Mouse (Mus musculus): ENCODE results near the gene Nr2f2.

The Nr2f2 gene

GRCm38 (mm10) chr7:70365941-70366807 is at the start of gene Nr2f2:
TSS of gene Nr2f2 (minus strand) at chr7:70366735.
- no peak for DNase-seq

GRCm38 (mm10) chr7:70414461-70414860 is 47.9 kb upstream of the Nr2f2 start:
- DNase-seq, result no peak

- no peak for DNase-seq
Measured at GRCm38 (mm10) chr7:70413646-70414045, 47.1 kb upstream of the Nr2f2 start.

GRCm38 (mm10) chr7:70412900-70413299 is 46.4 kb upstream of the Nr2f2 start:
- no peak for DNase-seq

GRCm38 (mm10) chr7:70410350-70410749 is 43.8 kb upstream of the Nr2f2 start:
- no peak for DNase-seq

GRCm38 (mm10) chr7:70409890-70410289 is 43.4 kb upstream of the Nr2f2 start:
- no peak for DNase-seq

- no peak for DNase-seq
Measured at GRCm38 (mm10) chr7:70408814-70409213, 42.3 kb upstream of the Nr2f2 start.

GRCm38 (mm10) chr7:70407123-70407522 is 40.6 kb upstream of the Nr2f2 start:
- DNase-seq, result no peak

- DNase-seq, result no peak
Measured at GRCm38 (mm10) chr7:70406527-70406926, 40.0 kb upstream of the Nr2f2 start.

- no peak for DNase-seq
Measured at GRCm38 (mm10) chr7:70405466-70405865, 38.9 kb upstream of the Nr2f2 start.

- DNase-seq, result no peak
Measured at GRCm38 (mm10) chr7:70382828-70383227, 16.3 kb upstream of the Nr2f2 start.

- no peak for DNase-seq
Measured at GRCm38 (mm10) chr7:70381409-70382244, 15.1 kb upstream of the Nr2f2 start.

GRCm38 (mm10) chr7:70380943-70381342 is 14.4 kb upstream of the Nr2f2 start:
- no peak for DNase-seq

- no peak for DNase-seq
Measured at GRCm38 (mm10) chr7:70380246-70380645, 13.7 kb upstream of the Nr2f2 start.

- DNase-seq, result no peak
Measured at GRCm38 (mm10) chr7:70370552-70371262, 4.2 kb upstream of the Nr2f2 start.

- no peak for DNase-seq
Measured at GRCm38 (mm10) chr7:70369731-70370551, 3.4 kb upstream of the Nr2f2 start.

- peak; percentile 18 for DNase-seq
Measured at GRCm38 (mm10) chr7:70369061-70369730, 2.7 kb upstream of the Nr2f2 start.

GRCm38 (mm10) chr7:70368751-70369060 is 2.2 kb upstream of the Nr2f2 start:
- no peak for DNase-seq

GRCm38 (mm10) chr7:70368268-70368655 is 1.7 kb upstream of the Nr2f2 start:
- no peak for DNase-seq

- DNase-seq, result no peak
Measured at GRCm38 (mm10) chr7:70367591-70368267, 1.2 kb upstream of the Nr2f2 start.

- DNase-seq, result no peak
Measured at GRCm38 (mm10) chr7:70366808-70367095, 217 bp upstream of the Nr2f2 start.

GRCm38 (mm10) chr7:70365401-70365811 is 1.1 kb downstream of the Nr2f2 start:
- no peak for DNase-seq

Measured in liver (tissue).